Mouse (Mus musculus) neural tube, embryonic 10.5 days (tissue): ENCODE data around the gene Rnf39.

ENCODE experiments used
- DNase-seq: peaks from one replicate; pipeline ENCODE4 v3.0.0-alpha.2; 2017; ENCODE audit warnings: low spot score; ENCODE audit errors: extremely low spot score

Gene Rnf39

GRCm38 (mm10) chr17:36942791-36943471, at the start of gene Rnf39:
TSS of gene Rnf39 (plus strand) at chr17:36942918.
- DNase-seq = peak; percentile 50

GRCm38 (mm10) chr17:36893387-36893786, 49.3 kb upstream of the Rnf39 start:
- DNase-seq = no peak

GRCm38 (mm10) chr17:36896583-36896982, 46.1 kb upstream of the Rnf39 start:
- peak; percentile 31 for DNase-seq

GRCm38 (mm10) chr17:36897065-36897464, 45.7 kb upstream of the Rnf39 start:
- DNase-seq = no peak

GRCm38 (mm10) chr17:36897552-36898205, 45.0 kb upstream of the Rnf39 start, which contains the start of gene Trim31:
TSS of gene Trim31 (plus strand) at chr17:36898118.
- DNase-seq = no peak

GRCm38 (mm10) chr17:36899376-36899775, 43.3 kb upstream of the Rnf39 start:
- no peak for DNase-seq

GRCm38 (mm10) chr17:36900001-36900400, 42.7 kb upstream of the Rnf39 start:
- DNase-seq = no peak

GRCm38 (mm10) chr17:36900691-36901090, 42.0 kb upstream of the Rnf39 start:
- no peak for DNase-seq

- no peak for DNase-seq
Measured at GRCm38 (mm10) chr17:36903651-36904050, 39.1 kb upstream of the Rnf39 start.

- DNase-seq = no peak
Measured at GRCm38 (mm10) chr17:36908235-36908634, 34.5 kb upstream of the Rnf39 start.

GRCm38 (mm10) chr17:36909802-36910201, 32.9 kb upstream of the Rnf39 start:
- DNase-seq = no peak

- DNase-seq = no peak
Measured at GRCm38 (mm10) chr17:36912031-36912430, 30.7 kb upstream of the Rnf39 start.

- DNase-seq = peak; percentile 63
Measured at GRCm38 (mm10) chr17:36914108-36914507, 28.6 kb upstream of the Rnf39 start.

- peak; percentile 60 for DNase-seq
Measured at GRCm38 (mm10) chr17:36915076-36915475, 27.6 kb upstream of the Rnf39 start.

- DNase-seq = no peak
Measured at GRCm38 (mm10) chr17:36920239-36920638, 22.5 kb upstream of the Rnf39 start.

GRCm38 (mm10) chr17:36922715-36923114, 20.0 kb upstream of the Rnf39 start:
- DNase-seq = no peak

- no peak for DNase-seq
Measured at GRCm38 (mm10) chr17:36923491-36923890, 19.2 kb upstream of the Rnf39 start.

- no peak for DNase-seq
Measured at GRCm38 (mm10) chr17:36927496-36928120, 15.1 kb upstream of the Rnf39 start.

GRCm38 (mm10) chr17:36929236-36929932, 13.3 kb upstream of the Rnf39 start:
- no peak for DNase-seq

- DNase-seq = no peak
Measured at GRCm38 (mm10) chr17:36930233-36930632, 12.5 kb upstream of the Rnf39 start.

- DNase-seq = no peak
Measured at GRCm38 (mm10) chr17:36931130-36931529, 11.6 kb upstream of the Rnf39 start.

- no peak for DNase-seq
Measured at GRCm38 (mm10) chr17:36931806-36932205, 10.9 kb upstream of the Rnf39 start.
